Mouse (Mus musculus): ENCODE results near the gene Ubc. TPM values are rescaled to one million over a fixed set of nuclear protein-coding genes. Genes with fewer than 3 reads are reported as not detected.
A peak's percentile ranks its signal among the peaks of the same experiment; 100 is the strongest.
"Not testable (repeated sequence)": the region's sequence is repeated elsewhere in the genome, so short reads cannot be mapped to it uniquely, and the experiment has no call there.

The Ubc gene
- polyA plus RNA-seq, 1 experiment from 2014 or later: 1,051 TPM

DNA sequence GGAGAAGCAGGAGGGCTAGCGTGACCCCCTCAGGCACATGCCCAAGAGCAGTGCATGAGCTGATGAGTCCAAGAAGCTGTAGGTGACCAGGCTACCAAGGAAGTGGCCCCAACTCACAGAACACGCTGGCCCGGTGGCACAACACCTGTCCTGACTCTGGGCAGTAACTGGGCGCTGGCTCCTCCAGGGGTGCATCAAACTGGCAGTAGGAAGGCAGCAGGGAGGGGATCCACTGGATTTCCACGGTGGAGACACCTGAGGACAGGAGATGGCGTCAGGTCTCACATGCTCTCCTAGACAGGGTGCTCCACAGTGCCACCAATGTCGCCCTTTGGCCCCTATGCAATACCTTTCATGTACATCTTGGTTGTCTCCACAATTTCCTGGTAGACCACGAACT, 26.2 kb upstream of the Ubc start:
- no peak overlapping the region for H3K4me3 ChIP-seq (ENCODE audit: low read length)
- no peaks in the 10 kb centered on the region for H3K4me1 ChIP-seq (ENCODE audit: control insufficient read depth, insufficient read depth, low read length)
- ATAC-seq (ENCODE audit: low FRiP score, low TSS enrichment): no peak
- no peak overlapping the region for H3K9ac ChIP-seq (ENCODE audit: low read depth, low read length)
- WGBS: 96% methylated on average over 8 of the region's 8 CpGs
- no peak overlapping the region for H3K27ac ChIP-seq (ENCODE audit: low read depth, low read length)
- no peak overlapping the region for H3K4me2 ChIP-seq (replicated peaks; ENCODE audit: low read depth, low read length)
- H3K9me3 ChIP-seq (ENCODE audit: control insufficient read depth, low read length): no peaks in the 10 kb centered on the region
- peaks cover 74% of the 10 kb centered on the region for H3K36me3 ChIP-seq (ENCODE audit: control insufficient read depth, insufficient read depth, low read length)
- H3K27me3 ChIP-seq (ENCODE audit: control insufficient read depth, insufficient read depth, low read length): no peaks in the 10 kb centered on the region

DNA sequence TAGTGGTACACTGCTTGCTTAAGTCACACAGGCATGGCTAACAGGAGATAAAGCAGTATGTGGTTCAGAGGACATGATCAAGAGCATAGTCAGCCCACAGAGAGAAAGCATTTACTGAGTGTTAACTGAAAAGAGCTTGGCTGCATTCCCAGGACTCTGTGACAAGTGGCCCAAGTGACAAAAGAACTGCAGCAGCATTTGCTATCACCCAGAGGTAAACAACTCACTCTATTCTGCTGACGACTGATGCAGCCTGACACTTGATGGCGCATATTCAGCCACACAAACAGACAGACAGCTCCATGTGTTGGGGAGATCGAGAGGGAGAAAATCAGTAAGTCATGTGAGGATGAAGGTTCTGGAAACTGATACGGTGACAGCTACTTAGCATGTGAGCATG, 23.8 kb upstream of the Ubc start:
- Histone ChIP-seq H3K9ac (ENCODE audit: low read depth, low read length) (no peak overlapping the region), H3K27me3 (ENCODE audit: control insufficient read depth, insufficient read depth, low read length) (no peaks in the 10 kb centered on the region), H3K4me3 (ENCODE audit: low read length) (no peak overlapping the region), H3K4me1 (ENCODE audit: control insufficient read depth, insufficient read depth, low read length) (peaks cover 8% of the 10 kb centered on the region; the same call in 1 of the 2 replicates), H3K36me3 (ENCODE audit: control insufficient read depth, insufficient read depth, low read length) (peaks cover 51% of the 10 kb centered on the region), H3K9me3 (ENCODE audit: control insufficient read depth, low read length) (no peaks in the 10 kb centered on the region), H3K27ac (ENCODE audit: low read depth, low read length) (no peak overlapping the region), H3K4me2 (replicated peaks; ENCODE audit: low read depth, low read length) (no peak overlapping the region)
- 93% methylated on average over 4 of the region's 4 CpGs for WGBS
- ATAC-seq (ENCODE audit: low FRiP score, low TSS enrichment): no peak

DNA sequence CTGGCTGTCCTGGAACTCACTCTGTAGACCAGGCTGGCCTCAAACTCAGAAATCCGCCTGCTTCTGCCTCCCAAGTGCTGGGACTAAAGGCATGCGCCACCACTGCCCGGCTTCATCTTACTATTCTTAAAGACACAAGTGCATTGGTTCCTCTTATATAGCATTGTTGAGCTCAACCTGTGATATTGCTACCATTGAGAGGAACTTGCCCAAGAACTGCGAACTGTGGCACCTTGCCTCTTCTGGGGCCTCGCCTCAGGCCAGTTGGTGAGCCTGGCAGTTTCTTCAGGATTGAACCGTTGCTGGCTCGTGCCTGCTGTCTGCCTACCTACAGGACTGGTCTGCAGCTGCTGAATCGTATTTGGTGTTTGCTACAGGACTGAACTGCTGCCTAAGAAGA, 22.5 kb upstream of the Ubc start:
- WGBS: 87% methylated on average over 8 of the region's 8 CpGs
- peaks cover 39% of the 10 kb centered on the region for H3K36me3 ChIP-seq (ENCODE audit: control insufficient read depth, insufficient read depth, low read length)

DNA sequence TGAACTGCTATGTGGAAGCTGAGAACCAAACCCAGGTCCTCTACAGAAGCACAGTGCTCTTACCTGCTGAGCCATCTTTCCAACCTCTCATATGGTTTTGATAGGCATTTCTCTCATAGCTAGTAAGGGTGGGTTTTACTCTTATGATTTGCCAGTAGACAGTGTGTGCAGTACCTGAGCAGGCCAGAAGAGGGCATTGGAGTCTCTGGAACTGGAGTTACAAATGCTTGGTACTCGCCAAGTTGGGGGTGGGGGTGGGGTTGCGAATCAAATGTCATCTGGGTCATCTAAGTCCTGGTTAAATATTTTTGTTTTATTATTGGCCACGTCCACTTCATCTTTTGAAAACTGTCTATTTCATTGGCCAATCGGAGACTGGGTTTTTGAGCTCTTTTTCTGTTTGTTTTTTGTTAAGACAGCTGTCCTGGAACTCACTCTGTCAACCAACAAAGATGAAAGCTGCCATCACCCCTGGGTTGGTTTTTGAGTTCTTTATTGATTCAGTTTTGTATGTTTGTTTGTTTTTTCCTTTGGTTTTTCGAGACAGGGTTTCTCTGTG, 22.0 kb upstream of the Ubc start:
- H3K9ac ChIP-seq (ENCODE audit: low read depth, low read length): no peak overlapping the region
- peaks cover 34% of the 10 kb centered on the region for H3K36me3 ChIP-seq (ENCODE audit: control insufficient read depth, insufficient read depth, low read length)
- H3K9me3 ChIP-seq (ENCODE audit: control insufficient read depth, low read length): no peaks in the 10 kb centered on the region
- WGBS: 70% methylated on average over 5 of the region's 5 CpGs
- no peaks in the 10 kb centered on the region for H3K27me3 ChIP-seq (ENCODE audit: control insufficient read depth, insufficient read depth, low read length)
- no peak for ATAC-seq (ENCODE audit: low FRiP score, low TSS enrichment)
- H3K27ac ChIP-seq (ENCODE audit: low read depth, low read length): no peak overlapping the region
- H3K4me1 ChIP-seq (ENCODE audit: control insufficient read depth, insufficient read depth, low read length): peaks cover 11% of the 10 kb centered on the region
- no peak overlapping the region for H3K4me3 ChIP-seq (ENCODE audit: low read length)
- no peak overlapping the region for H3K4me2 ChIP-seq (replicated peaks; ENCODE audit: low read depth, low read length)

More for the DNA sequence above, 22.5 kb upstream of the Ubc start:
- not testable (repeated sequence) for ATAC-seq (ENCODE audit: low FRiP score, low TSS enrichment); H3K4me3 ChIP-seq (ENCODE audit: low read length); H3K4me1 ChIP-seq (ENCODE audit: control insufficient read depth, insufficient read depth, low read length); H3K27ac ChIP-seq (ENCODE audit: low read depth, low read length); H3K27me3 ChIP-seq (ENCODE audit: control insufficient read depth, insufficient read depth, low read length); H3K4me2 ChIP-seq (replicated peaks; ENCODE audit: low read depth, low read length); H3K9ac ChIP-seq (ENCODE audit: low read depth, low read length); H3K9me3 ChIP-seq (ENCODE audit: control insufficient read depth, low read length)

DNA sequence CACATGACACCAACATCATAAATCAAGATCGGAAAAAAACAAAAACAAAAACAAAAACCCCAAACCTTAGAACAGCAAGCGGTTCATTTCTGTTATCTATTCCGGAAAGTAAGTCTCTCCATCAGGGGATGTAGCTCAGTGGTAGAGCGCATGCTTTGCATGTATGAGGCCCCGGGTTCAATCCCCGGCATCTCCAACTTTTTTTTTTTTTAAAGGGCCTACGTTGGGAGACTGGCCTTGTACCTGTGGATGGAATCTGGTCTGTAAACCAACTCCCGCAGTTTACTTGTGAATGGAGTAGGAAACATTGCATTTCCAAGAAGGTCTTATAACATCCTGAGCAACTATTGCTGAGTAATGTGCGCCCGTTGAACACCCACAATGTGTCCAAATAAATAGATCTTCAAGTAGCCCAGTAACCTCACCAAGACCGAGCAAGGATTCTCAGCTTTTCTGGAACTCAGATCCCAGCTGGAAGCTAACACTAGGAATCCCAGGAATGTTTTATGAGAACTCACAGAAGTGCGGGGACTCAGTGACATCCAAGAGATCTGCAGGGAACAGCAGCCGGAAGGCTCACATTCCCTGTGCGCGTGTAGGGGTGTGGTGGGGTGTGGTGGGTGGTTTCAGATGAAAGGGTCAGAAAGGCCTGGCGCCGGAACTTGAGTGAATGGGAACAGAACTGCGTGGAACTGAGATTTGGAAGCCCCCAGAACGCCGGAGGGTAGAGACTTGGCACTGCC, 19.5 kb upstream of the Ubc start:
- WGBS: 4% methylated on average over 20 of the region's 20 CpGs
- H3K4me1 ChIP-seq (ENCODE audit: control insufficient read depth, insufficient read depth, low read length): peaks cover 13% of the 10 kb centered on the region
- H3K36me3 ChIP-seq (ENCODE audit: control insufficient read depth, insufficient read depth, low read length): peaks cover 9% of the 10 kb centered on the region
- no peaks in the 10 kb centered on the region for H3K27me3 ChIP-seq (ENCODE audit: control insufficient read depth, insufficient read depth, low read length)
- peak; percentile 44 for ATAC-seq (ENCODE audit: low FRiP score, low TSS enrichment)
- peak overlapping the region; percentile 45 for H3K4me3 ChIP-seq (ENCODE audit: low read length)
- H3K9me3 ChIP-seq (ENCODE audit: control insufficient read depth, low read length): no peaks in the 10 kb centered on the region
- H3K27ac ChIP-seq (ENCODE audit: low read depth, low read length): peak overlapping the region; percentile 51; the same call in 1 of the 2 replicates
- no peak overlapping the region for H3K9ac ChIP-seq (ENCODE audit: low read depth, low read length)
- H3K4me2 ChIP-seq (replicated peaks; ENCODE audit: low read depth, low read length): peak overlapping the region; percentile 54

DNA sequence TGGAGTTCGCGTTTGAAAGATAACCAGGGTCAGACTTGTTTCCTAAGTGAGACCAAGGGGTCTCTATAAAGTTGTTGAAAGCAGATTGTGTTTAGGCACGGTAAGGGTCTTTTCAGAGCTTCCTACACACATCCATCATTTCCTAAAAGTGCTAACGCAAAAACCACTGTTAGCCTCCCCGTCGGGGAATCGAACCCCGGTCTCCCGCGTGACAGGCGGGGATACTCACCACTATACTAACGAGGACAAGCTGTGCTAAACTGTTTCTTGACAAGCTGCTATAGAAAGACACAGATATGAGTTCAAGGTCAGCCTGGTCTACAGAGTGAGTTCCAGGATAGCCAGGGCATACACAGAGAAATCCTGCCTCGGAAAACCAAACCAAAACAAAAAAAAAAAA, 18.8 kb upstream of the Ubc start:
- Histone ChIP-seq H3K27me3 (ENCODE audit: control insufficient read depth, insufficient read depth, low read length) (no peaks in the 10 kb centered on the region), H3K4me2 (replicated peaks; ENCODE audit: low read depth, low read length) (peak overlapping the region; percentile 54), H3K27ac (ENCODE audit: low read depth, low read length) (0 out of 2 replicates have a peak overlapping the region, but pooled peaks have one; percentile 51), H3K9ac (ENCODE audit: low read depth, low read length) (no peak overlapping the region), H3K4me3 (ENCODE audit: low read length) (peak overlapping the region; percentile 45), H3K36me3 (ENCODE audit: control insufficient read depth, insufficient read depth, low read length) (peaks cover 4% of the 10 kb centered on the region), H3K9me3 (ENCODE audit: control insufficient read depth, low read length) (no peaks in the 10 kb centered on the region), H3K4me1 (ENCODE audit: control insufficient read depth, insufficient read depth, low read length) (peaks cover 13% of the 10 kb centered on the region)
- peak; percentile 75 for ATAC-seq (ENCODE audit: low FRiP score, low TSS enrichment)
- WGBS: under 1% methylated on average over 13 of the region's 13 CpGs

DNA sequence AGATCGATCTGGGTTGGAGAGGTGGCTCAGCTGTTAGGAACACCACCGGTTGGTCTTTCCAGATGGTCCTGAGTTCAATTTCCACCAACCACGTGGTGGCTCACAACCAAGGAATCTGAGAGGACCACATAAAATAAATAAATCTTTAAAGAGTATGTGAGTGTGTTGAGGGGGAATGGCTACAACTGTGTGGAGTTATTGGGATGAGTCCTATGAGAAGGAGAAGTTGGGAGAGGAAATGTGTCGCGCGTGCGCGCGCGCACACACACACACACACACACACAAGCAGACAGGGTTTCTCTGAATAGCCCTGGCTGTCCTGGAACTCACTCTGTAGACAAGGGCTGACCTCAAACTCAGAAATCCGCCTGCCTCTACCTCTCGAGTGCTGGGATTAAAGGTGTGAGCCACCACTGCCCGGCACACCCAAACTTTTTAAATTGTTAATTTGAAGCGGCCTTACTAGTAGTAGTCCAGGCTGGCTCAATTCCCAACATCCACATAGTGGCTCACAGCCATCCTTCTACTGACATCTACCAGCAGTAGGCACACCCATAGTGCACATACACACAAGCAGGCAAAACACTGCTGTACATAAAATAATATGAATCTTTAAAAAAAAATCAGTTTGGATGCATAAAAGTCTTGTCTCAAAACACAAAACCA, 18.0 kb upstream of the Ubc start:
- ATAC-seq (ENCODE audit: low FRiP score, low TSS enrichment): no peak
- Histone ChIP-seq H3K9ac (ENCODE audit: low read depth, low read length) (no peak overlapping the region), H3K4me2 (replicated peaks; ENCODE audit: low read depth, low read length) (no peak overlapping the region; the same call in 1 of the 2 replicates), H3K27ac (ENCODE audit: low read depth, low read length) (no peak overlapping the region), H3K4me3 (ENCODE audit: low read length) (peak overlapping the region; percentile 45; the same call in 1 of the 2 replicates), H3K27me3 (ENCODE audit: control insufficient read depth, insufficient read depth, low read length) (no peaks in the 10 kb centered on the region), H3K4me1 (ENCODE audit: control insufficient read depth, insufficient read depth, low read length) (peaks cover 13% of the 10 kb centered on the region), H3K9me3 (ENCODE audit: control insufficient read depth, low read length) (no peaks in the 10 kb centered on the region), H3K36me3 (ENCODE audit: control insufficient read depth, insufficient read depth, low read length) (no peaks in the 10 kb centered on the region)
- WGBS: 72% methylated on average over 14 of the region's 14 CpGs

DNA sequence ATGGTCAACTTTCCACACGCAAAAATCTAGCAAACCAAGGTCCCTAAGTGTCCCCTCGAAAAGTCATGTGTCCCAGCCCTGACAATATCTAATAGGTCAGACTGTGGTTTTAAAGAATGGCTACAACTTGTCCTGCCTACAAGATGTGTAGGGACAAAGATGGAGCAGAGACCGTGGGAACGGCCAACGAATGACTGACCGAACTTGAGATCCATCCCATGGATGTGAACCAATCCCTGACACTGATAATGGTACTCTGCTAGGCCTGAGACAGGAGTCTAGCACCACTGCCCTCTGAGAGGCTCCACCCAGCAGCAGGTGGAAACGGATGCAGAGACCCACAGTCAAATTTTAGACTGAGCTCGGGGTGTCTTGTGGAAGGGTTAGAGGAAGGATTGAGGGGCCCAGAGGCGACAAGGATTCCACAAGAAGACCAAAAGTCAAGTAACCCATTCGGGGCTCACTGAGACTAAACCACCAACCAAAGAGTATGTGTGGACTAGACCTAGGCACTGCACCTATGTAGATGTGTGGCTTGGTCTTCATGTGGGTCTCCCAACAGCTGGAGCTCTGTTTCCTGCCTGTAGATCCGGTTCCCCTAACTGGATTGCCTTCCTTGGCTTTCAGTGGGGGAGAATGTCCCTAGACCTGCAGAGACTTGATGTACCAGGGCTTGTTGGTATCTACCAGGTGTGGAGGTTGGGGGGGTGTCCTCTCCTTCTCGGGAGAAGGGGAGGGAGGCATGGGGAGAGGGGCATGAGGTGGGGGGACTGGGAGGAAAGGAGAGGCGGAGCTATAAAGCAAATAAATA, 17.2 kb upstream of the Ubc start:
- H3K36me3 ChIP-seq (ENCODE audit: control insufficient read depth, insufficient read depth, low read length): no peaks in the 10 kb centered on the region
- no peaks in the 10 kb centered on the region for H3K9me3 ChIP-seq (ENCODE audit: control insufficient read depth, low read length)
- peak overlapping the region; percentile 84; the same call in 1 of the 2 replicates for H3K27ac ChIP-seq (ENCODE audit: low read depth, low read length)
- WGBS: 64% methylated on average over 13 of the region's 13 CpGs
- H3K4me2 ChIP-seq (replicated peaks; ENCODE audit: low read depth, low read length): peak overlapping the region; percentile 47
- peaks cover 13% of the 10 kb centered on the region for H3K4me1 ChIP-seq (ENCODE audit: control insufficient read depth, insufficient read depth, low read length)
- peak overlapping the region; percentile 53 for H3K9ac ChIP-seq (ENCODE audit: low read depth, low read length)
- no peaks in the 10 kb centered on the region for H3K27me3 ChIP-seq (ENCODE audit: control insufficient read depth, insufficient read depth, low read length)
- peak overlapping the region; percentile 72 for H3K4me3 ChIP-seq (ENCODE audit: low read length)
- ATAC-seq (ENCODE audit: low FRiP score, low TSS enrichment): no peak

Data from kidney, embryonic 14.5 days (tissue).